Mouse (Mus musculus) right cerebral cortex, postnatal 4 days (tissue): Measurements from ENCODE around the gene Nop16.
A peak's percentile ranks its signal among the peaks of the same experiment; 100 is the strongest.

ENCODE experiments used
- DNase-seq: peaks from one replicate; pipeline ENCODE4 v3.0.0-alpha.2; 2022

Gene Nop16

DNA sequence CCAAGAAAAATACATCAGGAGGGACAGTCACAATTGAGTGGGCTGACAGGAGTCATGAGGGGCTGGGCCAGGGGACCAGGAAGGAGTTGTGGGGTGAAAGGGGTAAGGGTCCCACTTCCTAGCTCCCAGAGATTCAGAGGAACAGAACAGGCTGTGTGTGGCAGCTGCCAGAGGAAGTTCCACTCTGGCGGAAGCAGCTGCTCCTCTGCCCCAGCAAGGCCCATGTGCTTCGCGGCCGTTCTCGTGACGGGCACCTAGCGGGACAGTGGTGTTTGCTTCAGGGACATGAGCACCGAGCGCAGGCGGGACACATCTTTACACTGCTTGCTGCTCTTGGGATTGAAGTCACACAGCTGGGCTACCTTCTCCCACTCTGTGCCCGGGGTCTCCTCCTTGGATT, 3.7 kb upstream of the Nop16 start:
- no peak for DNase-seq

GRCm38 (mm10) chr13:54591776-54592356, 2.0 kb upstream of the Nop16 start:
- no peak for DNase-seq

GRCm38 (mm10) chr13:54589414-54589995, 385 bp downstream of the Nop16 start:
- DNase-seq = peak; percentile 68

- DNase-seq = no peak
Observed at GRCm38 (mm10) chr13:54585831-54586230, 4.1 kb downstream of the Nop16 start.

- no peak for DNase-seq
Observed at GRCm38 (mm10) chr13:54582860-54583259, 7.0 kb downstream of the Nop16 start.

DNA sequence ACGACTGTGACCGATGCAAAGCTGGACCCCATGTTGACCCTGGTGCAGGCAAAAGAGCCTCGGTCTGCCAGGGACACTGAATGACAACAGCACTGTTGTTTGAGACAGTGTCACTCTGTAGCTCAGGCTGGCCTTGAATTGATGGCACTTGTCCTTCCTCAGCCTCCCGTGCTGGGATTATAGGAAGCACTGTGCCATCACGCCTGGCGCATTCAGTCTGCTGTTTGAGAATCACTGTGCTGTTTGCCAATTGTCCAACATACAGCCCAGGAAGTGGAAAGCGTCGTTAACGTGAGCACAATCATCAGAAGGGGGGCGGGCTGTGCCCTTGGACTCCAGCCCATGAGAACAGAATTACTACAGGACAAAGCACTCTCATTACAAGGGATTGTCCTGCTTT, 7.8 kb downstream of the Nop16 start:
- no peak for DNase-seq

DNA sequence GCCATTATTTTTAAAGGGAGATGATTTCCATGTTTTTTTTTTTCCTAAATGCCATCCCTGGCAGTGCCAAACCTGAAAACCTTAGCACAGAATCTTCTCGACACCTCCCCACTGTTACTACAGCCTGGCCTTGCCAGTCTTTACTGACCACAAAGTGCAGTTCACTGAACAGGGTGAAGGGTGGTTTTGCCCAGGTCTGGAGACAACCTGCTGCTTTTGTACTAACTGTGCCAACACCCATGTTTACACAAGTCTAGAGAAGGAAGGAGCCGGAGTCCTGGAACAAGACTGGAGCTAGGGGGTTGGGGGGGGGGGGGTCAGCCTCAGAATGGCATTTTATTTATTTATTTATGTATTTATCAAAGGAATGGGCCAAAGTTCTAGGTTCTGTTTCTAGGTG, 8.5 kb downstream of the Nop16 start:
- no peak for DNase-seq

DNA sequence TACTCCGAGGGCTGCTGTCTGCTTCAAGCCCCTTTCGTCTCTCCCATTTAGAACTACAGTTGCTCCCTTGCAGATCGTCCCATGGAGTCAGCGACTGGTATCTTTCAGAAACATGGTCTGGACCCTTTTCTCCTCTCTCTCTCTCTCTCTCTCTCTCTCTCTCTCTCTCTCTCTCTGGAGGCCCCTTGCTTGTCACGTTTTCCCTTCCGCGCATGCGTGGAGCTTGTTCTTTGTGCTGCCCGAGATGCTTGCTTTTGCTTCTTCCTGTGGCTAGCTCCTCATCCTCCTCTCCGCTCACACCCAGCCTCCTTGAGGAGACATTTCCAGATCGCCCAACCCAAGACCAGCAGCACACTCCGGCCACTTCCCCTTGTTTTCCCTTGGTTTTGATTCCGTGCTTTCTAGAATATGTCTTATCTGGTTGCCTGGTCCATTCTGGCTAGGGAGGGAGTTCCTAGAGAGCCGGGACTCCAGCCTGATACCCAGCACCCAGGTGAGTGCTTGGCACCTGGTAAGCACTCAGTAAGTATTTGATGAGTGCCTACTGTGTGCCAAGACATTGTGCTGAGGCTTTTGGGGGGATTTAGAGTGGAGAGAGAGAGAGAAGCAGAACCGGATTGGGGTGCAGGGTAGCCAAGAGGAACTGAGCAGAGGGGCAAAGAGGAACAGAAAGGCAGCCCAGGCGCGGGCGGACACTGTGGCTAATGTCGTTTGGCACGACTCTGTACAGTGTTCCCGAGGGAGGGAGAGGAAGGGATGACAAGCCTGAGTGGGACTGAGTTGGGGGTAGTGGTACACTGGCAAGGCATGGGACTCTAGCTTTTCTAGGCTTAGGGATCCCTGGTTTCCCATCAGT, 12.0 kb downstream of the Nop16 start:
- no peak for DNase-seq

DNA sequence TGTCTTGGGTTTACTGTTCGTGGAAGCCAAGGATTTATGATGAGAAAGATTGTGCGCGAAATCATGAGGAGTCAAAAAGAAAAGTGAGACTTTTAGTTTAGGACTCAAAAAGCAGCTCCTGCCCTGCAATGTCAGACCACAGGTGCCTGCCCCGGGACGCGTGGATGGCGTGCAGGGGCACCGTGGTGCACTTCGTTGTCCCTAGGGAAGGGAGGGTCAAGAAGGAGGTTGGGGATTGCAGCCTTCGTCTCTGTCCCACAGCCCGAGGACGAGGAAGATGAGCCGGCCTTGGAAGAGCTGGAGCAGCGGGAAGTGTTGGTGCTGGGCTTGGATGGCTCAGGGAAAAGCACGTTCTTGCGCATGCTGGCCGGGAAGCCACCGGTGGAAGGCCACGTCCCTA, 14.4 kb downstream of the Nop16 start:
- DNase-seq = no peak

- DNase-seq = peak; percentile 79
Observed at GRCm38 (mm10) chr13:54574854-54575481, 14.9 kb downstream of the Nop16 start, which contains the start of gene Arl10. Arl10 (plus strand) TSS chr13:54575015.

DNA sequence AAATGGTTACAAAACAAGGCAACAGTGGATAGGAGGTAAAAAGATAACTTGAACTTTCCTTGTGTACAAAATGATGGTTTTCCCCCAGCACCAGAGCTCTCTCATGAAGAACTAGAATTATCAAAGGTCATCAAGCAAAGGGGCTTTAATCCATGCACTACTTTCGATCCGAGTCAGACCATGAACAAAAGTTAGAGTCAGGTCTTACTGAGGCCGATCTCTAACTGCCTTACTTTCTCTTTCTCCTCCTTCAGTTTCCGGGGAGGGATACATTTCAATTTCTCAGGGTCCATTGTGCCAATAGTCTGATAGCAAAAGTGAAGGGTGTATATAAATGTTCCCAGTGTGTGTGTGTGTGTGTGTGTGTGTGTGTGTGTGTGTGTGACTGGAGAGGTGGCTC, 17.3 kb downstream of the Nop16 start:
- no peak for DNase-seq

- DNase-seq = no peak
Observed at GRCm38 (mm10) chr13:54571637-54572036, 18.3 kb downstream of the Nop16 start.

DNA sequence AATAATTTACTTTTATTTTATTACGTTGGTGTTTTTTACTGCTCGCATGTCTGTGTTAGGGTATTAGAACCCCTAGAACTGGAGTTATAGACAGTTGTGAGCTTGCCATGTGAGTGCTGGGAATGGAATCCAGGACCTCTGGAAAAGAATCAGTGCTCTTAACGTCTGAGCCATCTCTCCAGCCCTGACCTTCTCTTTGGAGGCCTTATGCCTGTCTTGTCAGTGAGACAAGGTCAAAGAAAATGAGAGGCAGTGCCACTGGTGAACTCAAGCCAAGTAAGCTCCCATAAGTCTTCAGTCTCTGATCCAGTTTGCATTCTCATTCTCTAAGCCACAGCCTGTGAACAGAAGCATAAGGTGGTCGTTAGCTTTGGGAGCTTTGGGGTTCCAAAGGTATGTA, 19.2 kb downstream of the Nop16 start:
- no peak for DNase-seq

DNA sequence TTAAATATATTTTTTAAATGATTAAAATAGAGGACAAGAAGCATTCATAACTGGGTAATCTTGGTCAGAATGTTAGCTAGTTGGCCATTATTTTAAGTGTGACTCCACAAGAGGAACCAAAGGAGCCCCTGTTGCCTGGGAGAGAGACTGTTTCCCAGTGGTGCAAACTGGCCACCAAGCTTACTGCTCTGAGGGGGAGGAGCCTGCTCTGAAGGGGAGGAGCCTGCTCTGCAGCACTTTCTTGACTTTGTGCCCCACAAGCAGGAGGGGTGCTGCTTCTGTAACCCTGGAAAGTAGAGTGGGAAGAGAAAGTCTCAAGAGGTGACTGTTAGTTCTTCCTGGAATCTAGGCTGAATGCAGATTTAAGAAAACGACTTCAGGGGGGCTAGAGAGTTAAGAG, 20.6 kb downstream of the Nop16 start:
- no peak for DNase-seq

DNA sequence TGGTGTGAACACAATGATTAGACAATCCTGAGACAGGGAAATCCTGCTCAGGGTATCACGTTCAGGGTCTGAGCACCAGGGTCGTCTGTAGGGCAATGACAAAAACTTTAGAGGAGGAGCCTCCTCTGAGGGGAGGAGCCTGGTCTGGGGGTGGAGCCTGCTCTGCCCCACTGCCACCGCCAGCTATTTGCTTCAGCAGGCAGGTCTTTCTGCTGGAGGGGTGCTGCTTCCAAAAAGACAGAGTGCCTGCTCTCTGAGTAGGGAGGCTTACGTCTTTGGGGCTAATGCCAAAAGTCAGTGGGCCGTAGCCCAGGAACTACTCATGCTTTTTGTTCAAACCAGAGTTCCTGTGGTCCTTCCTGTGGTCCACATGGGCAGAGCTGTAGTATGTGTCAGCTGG, 21.5 kb downstream of the Nop16 start:
- DNase-seq = no peak

DNA sequence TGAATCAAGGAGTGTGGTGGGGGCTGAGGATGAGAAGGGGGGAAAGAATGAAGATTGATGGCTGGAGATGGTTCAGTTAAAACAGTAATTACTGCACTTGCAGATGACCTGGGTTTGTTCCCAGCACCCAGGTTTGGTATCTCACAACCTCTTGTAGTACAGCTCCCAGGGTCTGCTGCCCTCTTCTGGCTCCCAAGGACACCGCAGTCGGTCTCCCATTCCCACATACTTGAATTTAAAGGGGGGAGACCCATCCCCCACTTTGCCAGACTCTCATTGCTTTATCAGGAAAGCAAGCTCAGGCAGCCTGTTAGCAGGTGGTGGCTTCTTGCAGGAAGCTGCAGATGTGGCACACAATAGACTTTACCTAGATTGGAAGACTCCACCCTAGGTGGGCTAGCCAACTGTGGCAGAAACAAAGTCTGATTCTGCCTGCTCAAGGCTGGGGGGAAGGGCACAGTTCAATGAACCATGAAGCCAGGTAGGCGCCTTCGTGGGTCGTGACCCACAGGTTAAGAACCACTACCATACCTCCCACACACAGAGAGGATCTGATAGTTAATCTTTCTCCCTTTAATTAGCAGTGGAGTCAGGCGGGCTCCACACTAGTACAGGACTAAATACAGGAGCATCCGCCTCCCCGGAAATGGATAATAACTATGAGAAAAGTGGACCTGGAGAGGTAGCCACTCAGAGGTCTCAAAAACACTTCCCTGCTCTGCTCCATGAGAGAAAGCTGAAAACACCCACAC, 24.1 kb downstream of the Nop16 start:
- peak; percentile 60 for DNase-seq

DNA sequence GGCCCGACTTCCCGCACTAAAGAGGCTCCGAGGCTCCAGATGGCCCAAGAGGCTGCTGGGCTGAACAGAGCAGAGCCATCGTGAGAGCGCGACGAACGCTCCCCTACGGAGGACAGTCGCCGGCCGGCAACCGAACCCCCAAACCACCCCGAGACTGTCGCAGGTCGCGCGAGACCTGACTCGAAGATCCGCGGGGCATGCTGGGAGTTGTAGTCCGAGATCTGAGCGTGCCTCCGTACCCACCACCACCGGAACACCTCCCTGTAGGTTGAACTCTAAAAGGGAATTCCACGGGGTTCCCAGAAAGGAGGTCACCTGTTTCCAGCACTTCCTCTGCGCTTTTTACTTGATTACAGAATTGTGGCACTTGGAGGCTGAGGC, 24.7 kb downstream of the Nop16 start, which contains the start of gene 4833439L19Rik:
Gene 4833439L19Rik (minus strand): TSS at position 235 of the 381 bp plus-strand sequence.
- peak; percentile 92 for DNase-seq

DNA sequence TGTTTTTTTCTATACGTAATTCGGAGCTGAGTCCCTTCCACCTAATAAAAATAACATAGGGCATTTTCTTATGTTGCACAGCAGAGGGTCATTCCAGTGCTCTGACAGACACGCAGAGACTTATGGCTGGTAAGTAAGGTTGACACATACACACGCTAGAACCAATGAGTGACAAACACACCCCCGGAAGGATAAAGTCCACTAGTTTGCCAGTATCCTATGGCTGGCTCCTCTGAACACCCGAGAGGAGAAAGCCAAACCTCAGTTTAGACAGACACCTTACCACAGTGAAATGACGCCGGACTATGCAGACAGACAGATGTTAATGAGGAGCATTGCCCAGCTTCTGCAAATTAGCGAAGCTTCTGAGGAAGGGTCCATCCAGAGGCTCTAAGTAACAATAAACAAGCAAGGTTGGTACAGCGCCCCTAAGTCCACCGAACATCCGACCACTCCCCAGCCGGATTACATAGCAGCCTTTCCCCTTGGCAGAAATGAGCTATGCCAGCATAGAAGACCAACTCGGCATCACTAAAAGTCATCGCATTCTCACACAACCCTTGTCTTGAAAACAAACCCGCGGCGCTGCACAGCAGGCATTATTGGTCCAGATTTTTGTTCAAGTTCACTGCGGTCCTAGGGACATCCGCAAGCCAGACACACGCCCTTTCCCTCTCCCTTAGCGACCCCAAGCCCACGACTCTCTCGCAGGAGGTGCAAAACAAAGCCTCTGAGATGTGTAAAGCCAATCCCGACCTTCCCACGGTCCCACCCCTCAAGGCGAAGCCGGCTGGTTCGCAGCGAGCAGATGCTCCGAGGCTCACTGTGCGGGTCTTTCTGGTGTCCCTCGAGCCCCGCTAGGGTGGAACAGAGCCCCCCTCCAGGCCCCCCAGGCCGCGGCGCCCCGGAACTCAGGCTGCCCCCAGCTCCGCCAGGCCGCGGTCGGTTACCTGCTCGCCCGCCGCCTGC, 25.4 kb downstream of the Nop16 start:
- no peak for DNase-seq

GRCm38 (mm10) chr13:54562562-54562961, 27.3 kb downstream of the Nop16 start:
- DNase-seq = no peak

DNA sequence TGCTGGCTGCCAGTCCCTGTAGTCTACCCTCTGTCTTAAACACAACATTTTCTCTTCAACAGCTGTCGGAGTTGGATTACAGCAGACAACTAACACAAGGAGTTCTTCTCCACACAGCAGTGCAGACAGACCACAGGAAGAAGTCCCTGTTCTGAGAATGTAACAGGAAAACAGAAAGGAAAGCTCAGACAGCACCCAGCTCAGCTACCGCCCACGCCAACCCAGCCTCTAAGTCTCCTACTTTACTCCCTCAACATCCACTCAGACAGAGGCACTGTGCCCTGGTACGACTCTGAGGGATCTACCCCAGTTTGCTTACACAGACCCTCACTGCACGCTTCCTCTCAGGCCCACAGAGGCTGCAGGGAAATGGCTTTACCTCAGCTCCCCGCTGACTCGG, 29.3 kb downstream of the Nop16 start:
- DNase-seq = no peak

GRCm38 (mm10) chr13:54559656-54560055, 30.2 kb downstream of the Nop16 start:
- no peak for DNase-seq

GRCm38 (mm10) chr13:54557652-54558051, 32.2 kb downstream of the Nop16 start:
- DNase-seq = no peak
